Mouse (Mus musculus): ENCODE results near the gene Neu2.

Gene Neu2

DNA sequence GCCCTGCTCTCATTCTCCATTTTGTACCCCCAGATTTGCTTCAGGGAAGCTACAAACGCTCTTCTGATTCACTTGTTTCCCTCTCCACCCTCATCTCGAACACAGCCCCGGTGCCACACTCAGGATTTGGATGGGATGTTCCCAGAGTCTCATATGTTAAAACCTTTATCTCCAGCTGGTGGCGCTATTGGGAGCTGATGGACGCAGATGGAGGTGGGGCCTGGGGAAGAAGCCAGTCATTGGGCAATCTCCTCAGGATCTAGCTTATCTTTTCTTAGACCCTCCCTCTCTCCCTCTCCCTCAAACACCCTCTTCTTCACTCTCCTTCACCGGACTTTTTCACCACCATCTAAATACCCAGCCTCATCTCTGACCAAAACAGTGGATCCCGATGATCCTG, 31.9 kb downstream of the Neu2 start:
- peak; percentile 38 for DNase-seq

- no peak for DNase-seq
Observed at GRCm38 (mm10) chr1:87551008-87551407, 41.3 kb downstream of the Neu2 start.

DNA sequence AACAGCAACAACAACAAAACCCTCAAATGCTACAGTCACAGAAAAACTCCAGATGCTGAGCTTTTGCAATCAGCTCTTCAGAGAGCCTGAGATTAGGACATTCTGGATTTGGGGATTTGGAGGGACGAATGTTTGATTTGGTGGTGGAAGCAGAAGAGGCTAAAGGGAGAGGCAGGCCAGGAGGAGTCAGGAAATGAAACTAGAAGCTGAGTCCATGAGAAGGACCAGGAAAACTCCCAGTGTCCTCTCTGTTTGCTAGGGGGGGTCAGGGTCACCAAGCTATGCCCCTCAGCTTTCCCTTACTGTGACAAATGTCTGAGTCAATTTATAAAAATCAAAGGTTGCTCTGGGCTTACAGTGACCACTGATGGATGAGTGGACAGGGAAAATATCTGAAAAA, 43.9 kb downstream of the Neu2 start:
- DNase-seq = no peak

DNA sequence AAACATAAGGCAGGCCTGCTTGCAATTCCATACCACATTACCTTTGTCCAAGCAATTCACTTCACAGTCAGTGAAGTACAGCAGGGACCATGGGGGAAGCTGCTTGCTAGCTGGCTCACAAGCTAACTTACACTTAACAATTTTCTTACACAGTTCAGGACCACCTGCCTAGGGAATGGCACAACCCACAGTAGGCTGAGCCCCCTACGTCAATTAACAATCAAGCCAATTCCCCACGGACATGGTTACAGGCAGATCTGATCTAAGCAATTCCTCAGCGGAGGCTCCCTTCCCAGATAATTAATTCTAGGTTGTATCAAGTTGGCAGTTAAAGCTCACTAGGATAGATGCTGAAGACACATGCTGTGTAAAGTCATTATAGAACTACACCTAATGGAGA, 53.3 kb downstream of the Neu2 start:
- DNase-seq = no peak

GRCm38 (mm10) chr1:87565760-87566159, 56.1 kb downstream of the Neu2 start:
- DNase-seq = no peak

DNA sequence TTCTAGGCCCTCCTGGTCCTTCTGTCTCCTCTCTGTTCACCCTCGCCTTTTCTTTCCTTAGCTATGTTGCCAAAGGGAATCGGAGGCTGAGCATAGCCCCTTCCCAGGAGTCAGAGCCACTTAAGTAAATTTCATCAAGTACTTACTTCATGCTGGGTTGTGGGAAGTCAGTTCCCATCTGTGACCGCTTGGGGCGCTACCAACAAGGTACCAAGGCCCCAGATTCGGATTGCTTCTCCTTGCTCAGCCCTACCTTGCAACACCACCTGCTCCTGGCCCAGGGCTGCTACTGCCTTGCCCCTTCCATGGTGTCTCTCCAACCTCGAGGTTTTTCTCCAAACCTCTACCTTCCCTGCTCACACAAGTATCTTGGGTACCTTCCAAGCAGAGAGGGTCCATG, 58.7 kb downstream of the Neu2 start:
- peak; percentile 24 for DNase-seq

DNA sequence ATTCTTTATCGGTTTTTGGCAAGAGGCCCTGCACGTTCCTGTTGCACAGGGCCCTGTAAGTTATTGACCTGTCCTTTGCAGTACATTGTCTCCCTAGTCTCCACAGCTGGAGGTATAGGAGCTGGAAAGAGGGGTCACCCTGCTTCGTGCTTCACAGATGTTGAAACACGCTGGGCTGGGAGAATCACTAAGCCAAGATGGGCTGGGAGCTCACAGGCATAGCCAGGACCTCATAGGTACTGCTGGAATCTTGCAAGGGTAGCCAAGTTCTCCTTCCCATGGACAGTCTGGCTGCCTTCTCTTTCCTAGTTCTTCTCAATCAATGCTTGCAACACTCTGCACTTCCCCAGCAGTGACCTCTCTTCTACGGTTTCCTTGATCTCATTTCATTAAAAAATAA, 63.6 kb downstream of the Neu2 start:
- DNase-seq = no peak

DNA sequence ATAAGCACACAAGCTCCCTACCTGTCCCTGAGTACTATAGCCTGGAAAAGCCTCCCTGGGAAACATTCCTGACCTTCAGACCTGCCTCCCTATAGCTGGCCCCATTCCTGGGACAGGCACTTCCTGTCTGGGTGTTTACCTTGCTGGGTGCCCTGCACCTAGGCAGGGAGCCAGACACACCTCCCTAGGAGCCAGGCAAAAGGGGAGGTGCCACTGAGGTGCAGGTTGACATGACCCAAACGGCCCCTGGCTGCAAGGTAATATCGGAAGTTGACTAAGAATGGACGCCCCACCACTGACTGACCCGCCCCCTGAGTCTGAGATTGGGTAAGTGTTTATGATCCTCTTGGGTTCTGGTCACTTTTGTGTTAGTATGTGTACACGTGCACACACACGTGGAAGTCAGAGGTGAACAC, 64.1 kb downstream of the Neu2 start, which contains the start of gene Ngef:
Ngef (minus strand) TSS at position 71 of the 416 bp plus-strand sequence.
- no peak for DNase-seq

DNA sequence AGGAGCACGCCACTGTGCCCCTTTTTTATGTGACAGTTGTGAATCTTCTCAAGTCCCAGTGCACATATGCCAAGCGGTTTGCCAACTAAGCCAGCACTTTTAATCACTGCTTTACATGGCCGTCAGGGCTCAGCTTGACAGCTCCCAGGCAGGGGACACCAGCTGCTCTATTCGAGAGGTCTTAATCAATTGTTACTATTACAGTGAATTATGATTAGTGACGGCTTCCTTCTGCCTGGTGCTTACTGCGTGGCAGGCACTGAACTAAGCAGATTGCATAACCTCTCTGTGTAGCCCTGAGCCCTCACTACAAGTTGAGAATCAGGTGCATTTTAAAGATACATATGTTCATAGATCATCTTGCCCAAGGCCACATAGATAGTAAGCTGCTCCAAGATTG, 64.7 kb downstream of the Neu2 start:
- DNase-seq = no peak

GRCm38 (mm10) chr1:87574785-87575184, 65.1 kb downstream of the Neu2 start:
- peak; percentile 37 for DNase-seq

- DNase-seq = no peak
Observed at GRCm38 (mm10) chr1:87578965-87579364, 69.3 kb downstream of the Neu2 start.

DNA sequence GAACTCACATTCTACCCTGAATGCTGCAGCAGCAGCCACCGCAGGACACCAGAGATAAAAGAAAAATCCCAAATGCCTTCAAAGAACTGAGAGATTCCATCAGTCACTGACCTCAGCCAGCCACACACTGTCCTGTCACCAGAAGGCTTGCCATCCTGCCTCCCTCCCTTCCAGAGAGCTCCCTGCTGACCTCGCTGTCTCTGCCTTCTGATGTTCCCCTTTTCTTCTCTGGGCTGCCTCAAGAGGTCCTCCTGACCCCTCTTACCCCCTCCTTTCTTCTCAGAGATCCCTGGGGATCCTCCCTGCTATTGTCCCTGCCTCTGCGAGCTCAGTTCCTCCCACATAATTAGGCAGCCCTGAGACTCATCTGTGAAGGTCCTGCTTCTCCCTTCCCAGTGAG, 71.1 kb downstream of the Neu2 start:
- DNase-seq = no peak

GRCm38 (mm10) chr1:87589162-87589561, 79.5 kb downstream of the Neu2 start:
- DNase-seq = no peak

DNA sequence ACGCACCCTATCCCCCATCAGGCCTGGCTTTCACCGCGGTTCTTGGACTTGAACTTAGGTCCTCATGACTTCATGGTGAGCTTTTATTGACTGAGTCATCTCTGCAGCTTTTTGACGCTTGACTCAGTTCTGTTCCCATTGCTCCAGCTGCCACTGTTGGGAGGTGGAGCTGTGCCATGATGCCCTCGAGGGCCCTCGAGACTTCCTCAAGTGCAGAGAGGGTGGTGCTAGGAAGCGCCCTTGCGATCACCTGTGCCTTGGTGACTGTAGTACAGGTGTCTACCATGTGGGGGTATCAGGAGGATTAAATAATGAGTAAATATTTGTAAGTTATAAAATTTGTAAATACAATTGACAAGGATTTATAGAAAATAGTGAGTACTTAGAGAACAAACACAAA, 80.3 kb downstream of the Neu2 start:
- no peak for DNase-seq

- peak; percentile 27 for DNase-seq
Observed at GRCm38 (mm10) chr1:87594261-87594660, 84.6 kb downstream of the Neu2 start.

DNA sequence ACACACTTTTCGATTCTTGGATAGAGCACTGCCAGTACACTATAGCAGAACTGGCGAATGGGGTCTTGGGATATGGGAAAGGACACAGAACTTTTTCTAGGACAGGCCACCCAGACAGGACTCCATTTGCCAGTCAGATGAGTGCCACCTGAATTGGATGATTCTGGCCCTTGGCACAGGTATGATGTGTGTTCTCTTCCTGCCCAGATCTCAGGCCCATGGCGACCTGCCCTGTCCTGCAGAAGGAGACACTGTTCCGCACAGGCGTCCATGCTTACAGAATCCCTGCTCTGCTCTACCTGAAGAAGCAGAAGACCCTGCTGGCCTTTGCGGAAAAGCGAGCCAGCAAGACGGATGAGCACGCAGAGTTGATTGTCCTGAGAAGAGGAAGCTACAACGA, 85.0 kb downstream of the Neu2 start:
- DNase-seq = no peak

GRCm38 (mm10) chr1:87600533-87600932, 90.8 kb downstream of the Neu2 start:
- no peak for DNase-seq

GRCm38 (mm10) chr1:87601801-87602200, 92.1 kb downstream of the Neu2 start:
- DNase-seq = no peak

DNA sequence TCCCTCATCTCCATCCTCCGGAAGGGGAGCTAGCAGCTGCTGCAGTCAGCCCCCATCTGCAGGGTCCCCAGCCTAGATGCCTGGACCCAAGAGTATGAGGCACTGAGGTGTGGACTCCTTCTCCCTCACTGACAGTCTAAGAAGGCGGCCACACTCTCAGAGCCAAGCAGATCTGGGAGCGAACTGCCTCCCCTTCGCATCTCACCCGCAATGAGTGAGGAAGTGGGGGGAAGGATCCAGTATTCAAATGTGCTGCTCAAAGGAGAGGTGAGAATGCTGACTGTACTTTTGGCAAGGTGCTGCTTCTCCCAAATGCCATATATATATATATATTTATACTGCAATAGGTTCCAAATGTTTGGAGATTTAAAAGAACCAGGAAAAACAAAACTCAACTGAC, 93.7 kb downstream of the Neu2 start:
- DNase-seq = no peak

DNA sequence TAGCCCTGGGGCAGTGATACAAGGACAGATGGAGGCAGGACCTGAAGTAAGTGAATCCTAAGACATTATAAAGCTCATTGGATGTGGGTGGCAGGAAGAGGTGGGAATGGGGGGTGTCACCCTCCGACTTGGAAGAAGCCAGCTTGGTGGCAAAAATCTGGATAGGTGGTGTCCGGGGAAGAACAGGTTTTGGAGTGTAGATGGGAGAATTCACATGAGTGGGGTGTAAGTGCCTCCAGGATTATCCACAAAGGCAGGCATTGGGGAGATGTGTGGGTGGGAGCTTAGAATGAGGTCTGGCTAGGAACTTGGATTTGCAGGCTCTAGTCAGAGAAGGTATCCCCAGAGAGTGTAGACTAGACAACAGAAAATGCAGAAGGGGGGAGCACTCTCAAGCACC, 95.6 kb downstream of the Neu2 start:
- DNase-seq = no peak

- peak; percentile 65 for DNase-seq
Observed at GRCm38 (mm10) chr1:87607385-87608091, 97.8 kb downstream of the Neu2 start.

DNA sequence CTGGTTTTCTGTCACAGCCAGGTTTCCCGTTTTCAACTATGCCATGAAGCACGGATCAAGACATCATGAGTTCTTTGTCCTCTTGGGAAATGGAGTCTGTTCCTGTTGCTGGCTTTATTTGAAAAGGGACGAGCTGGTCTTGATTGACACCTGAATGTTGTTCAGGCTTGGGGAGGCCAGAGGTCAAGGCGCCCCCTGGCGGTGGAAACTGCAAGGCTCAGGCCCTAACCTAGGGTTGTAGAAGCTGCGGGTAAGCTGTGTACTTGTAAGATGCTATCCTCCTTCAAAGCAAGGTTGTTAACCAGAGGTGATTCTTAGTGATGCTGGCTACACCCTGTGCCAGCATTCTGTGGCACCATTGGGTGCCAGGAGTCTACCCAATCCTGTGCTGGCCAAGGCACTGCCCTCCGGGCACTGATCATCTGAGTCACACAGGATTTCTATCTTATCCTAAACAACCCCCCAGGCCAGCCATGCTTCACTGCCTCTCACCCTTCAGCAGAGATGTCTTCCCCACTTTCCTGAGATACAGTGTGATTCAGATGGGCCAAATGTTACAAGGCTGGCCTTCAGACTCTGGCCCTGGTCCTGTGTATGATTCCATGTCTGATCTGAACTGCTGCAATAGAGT, 98.8 kb downstream of the Neu2 start:
- DNase-seq = peak; percentile 40

DNA sequence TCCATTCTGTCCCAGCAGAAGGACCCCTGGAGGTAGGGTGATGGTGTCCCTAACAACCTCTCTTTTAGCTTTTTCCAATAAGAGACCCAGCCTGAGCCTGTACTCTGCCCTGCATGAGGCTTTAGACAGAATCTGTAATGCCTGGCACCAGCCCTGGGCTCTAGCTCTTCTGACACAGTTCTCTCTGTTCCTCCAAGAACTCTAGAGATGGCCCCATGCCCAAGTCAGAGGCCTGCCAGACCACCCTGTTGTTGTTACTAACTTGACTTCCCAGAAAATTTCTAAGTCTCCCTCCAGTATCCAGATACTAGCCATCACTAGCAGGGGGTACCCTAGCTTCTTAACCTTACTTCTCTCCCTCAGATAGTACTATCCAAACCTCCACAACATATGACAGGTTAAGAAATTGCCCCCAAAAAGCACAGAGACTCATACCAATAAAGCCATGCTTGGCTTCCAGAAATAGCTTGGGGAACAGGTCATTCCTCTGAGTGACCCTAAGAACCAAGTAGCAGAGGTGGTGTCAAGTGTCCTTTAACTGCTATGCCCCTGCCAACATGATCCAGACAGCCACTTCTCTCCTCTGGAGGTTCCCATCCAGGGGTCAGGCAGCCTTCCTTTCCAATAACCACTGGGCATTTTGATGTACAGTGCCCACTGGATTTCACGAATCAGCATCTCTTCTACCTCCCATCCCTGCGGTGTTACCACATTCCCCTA, 105.0 kb downstream of the Neu2 start:
- no peak for DNase-seq

GRCm38 (mm10) chr1:87620211-87620668, 110.6 kb downstream of the Neu2 start, which contains the start of gene Inpp5d:
Gene Inpp5d, plus strand, starts transcription at chr1:87620312.
- no peak for DNase-seq

Data from right cerebral cortex, postnatal 14 days (tissue).